ENCODE assay signal across 33 mouse cellular contexts in the genomic region with DNA sequence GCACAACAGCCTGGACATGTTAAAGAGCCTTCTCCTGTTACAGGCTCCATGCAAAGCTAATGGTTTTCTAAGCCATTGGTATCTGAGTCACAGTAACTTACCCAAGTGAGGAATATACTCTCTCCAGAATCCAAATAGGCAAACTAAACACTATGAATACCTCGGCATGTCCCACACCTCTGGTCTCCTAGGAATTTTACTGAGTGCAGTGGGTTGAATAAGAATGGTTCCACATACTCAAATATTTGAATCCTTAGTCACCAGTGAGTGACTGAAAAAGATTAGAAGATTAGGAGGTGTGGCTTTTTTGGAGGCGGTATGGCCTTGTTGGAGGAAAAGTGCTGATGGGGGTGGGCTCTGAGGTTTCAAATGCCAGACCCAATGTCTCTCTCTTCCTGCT. TPM values are rescaled to one million over a fixed set of nuclear protein-coding genes. Genes with fewer than 3 reads are reported as not detected.
DNase-seq lines count a peak whose midpoint lies in the region; ATAC-seq and TF ChIP-seq lines count a peak whose summit lies in the region.
"Had no signal": no experiment of that assay in that cellular context is flagged by ENCODE, and none has a peak within 500 bp of the region (broad histone marks: within the 10 kb centered on the region; RNA-seq: fewer than 3 reads in every experiment).

No protein-coding gene starts in this region.

- H3K27me3 ChIP-seq in Patski: no peaks in the 10 kb centered on the region
- H3K27me3 ChIP-seq: CH12.LX; embryonic facial prominence, embryonic 13.5 days; forebrain, embryonic 13.5 days; heart, embryonic 13.5 days; hindbrain, embryonic 12.5 days; hindbrain, embryonic 15.5 days; intestine, embryonic 15.5 days had no signal

- H3K27ac ChIP-seq in embryonic fibroblast, embryonic 13.5 days (ENCODE audit: insufficient read depth, low read length): peak overlapping the region; percentile 40; the same call in 1 of the 2 replicates
- H3K27ac ChIP-seq: embryonic facial prominence, embryonic 10.5 days; embryonic facial prominence, embryonic 13.5 days; forebrain, embryonic 10.5 days; forebrain, embryonic 13.5 days; gastrocnemius, adult 2 months; heart, adult 2 months; heart, embryonic 10.5 days; heart, embryonic 13.5 days; hindbrain, embryonic 12.5 days; hindbrain, embryonic 15.5 days; intestine, embryonic 15.5 days had no signal

- H3K4me1 ChIP-seq in embryonic fibroblast, embryonic 13.5 days (ENCODE audit: control insufficient read depth, insufficient read depth, low read length): peaks cover 2% of the 10 kb centered on the region
- H3K4me1 ChIP-seq: embryonic facial prominence, embryonic 13.5 days; heart, embryonic 13.5 days; hindbrain, embryonic 12.5 days; hindbrain, embryonic 15.5 days; intestine, embryonic 15.5 days had no signal

- DNase-seq in 3134 (ENCODE audit: extremely low read depth, insufficient read length, low spot score) (peak; percentile 31), 3T3-L1 (ENCODE audit: low read depth, low spot score) (peak; percentile 77), Patski (ENCODE audit: low read depth, low spot score) (peak; percentile 12)
- no peak for DNase-seq in cerebellum, postnatal 10 days
- no peak for DNase-seq in heart, adult 18-20 months
- DNase-seq: adrenal gland, adult 8-10 months; B cell, adult 2 months; cerebellum, adult 11 months; cerebellum, adult 2 months; cerebellum, adult 9-11 months; cerebellum, postnatal 36 days; embryo, embryonic 11 days; gastrocnemius, adult 2 months; gastrocnemius, postnatal 14 days; heart, adult 2 months; heart, postnatal 14 days; heart, postnatal 4 days; kidney, adult 11 months; kidney, adult 8-10 months had no signal

- POLR2A ChIA-PET in Patski (lab: Charles Lee): no interaction called here

- in situ Hi-C loops in Patski (cut with MboI; ENCODE audit: low pct_unique_long_range_greater_than_20kb): loop anchor here (5.0 to 10.0 kb wide), 2 partner anchors 97 to 609 kb away; no protein-coding TSS in a partner anchor

- no peak overlapping the region for H3K4me3 ChIP-seq in embryonic fibroblast, embryonic 13.5 days (ENCODE audit: insufficient read depth, low read length)
- H3K4me3 ChIP-seq: embryonic facial prominence, embryonic 10.5 days; embryonic facial prominence, embryonic 13.5 days; forebrain, embryonic 10.5 days; forebrain, embryonic 13.5 days; gastrocnemius, adult 2 months; heart, adult 2 months; heart, embryonic 10.5 days; heart, embryonic 13.5 days; hindbrain, embryonic 12.5 days; hindbrain, embryonic 15.5 days; intestine, embryonic 15.5 days had no signal

- TF ChIP-seq CTCF in Patski (IDR thresholded peaks at IDR 0.05): no peak
- no peak for TF ChIP-seq CTCF in embryonic fibroblast, embryonic 13.5 days (IDR thresholded peaks at IDR 0.05; ENCODE audit: borderline replicate concordance, insufficient read depth, low read length)

- CTCF ChIA-PET in Patski (lab: Charles Lee): interaction anchor here (1.0 to 1.4 kb wide), 3 partner anchors 10 to 72 kb away, joined by 3 to 5 read pairs (median 4); no protein-coding TSS in a partner anchor

- no peak for TF ChIP-seq POLR2A in embryonic fibroblast, embryonic 13.5 days (IDR thresholded peaks at IDR 0.05; ENCODE audit: low read depth, low read length)

- no peak for ATAC-seq in Patski
- no peak for ATAC-seq in inflammation-experienced regulatory T-cells, adult 6 months
- ATAC-seq: activated CD4-positive, CD25-positive, alpha-beta regulatory T cell, adult 4 months; forebrain, embryonic 13.5 days; forebrain, embryonic 16.5 days; intestine, embryonic 15.5 days had no signal

RNA-seq across cellular contexts. Expression of a gene that starts 55.4 kb away (rescaled TPM):
- polyA plus RNA-seq in Patski (2021): 32.4 TPM
- polyA plus RNA-seq in embryonic fibroblast, embryonic 13.5 days (2011; ENCODE audit: insufficient read length, low read depth, missing spikeins): 32.2 and 34.0 TPM in 2 replicates
- polyA plus RNA-seq in inflammation-experienced regulatory T-cells, adult 6 months (2017; shearing (Covaris generic)): 10 to 100 TPM; 11.2 to 15.1 (median 14.0) TPM
- total RNA-seq in heart, adult 18-20 months (2021): 10 to 100 TPM; 18.9 to 20.2 TPM

Comparison
In these comparisons a context has a peak if more than half of its experiments do, and no peak if none do; other contexts are left out.
1. DNase-seq: peak in 3134 (single experiment), 3T3-L1 (single experiment) and Patski (single experiment); none in cerebellum, postnatal 10 days (0 of 2) and heart, adult 18-20 months (0 of 2).